Mouse (Mus musculus) embryonic facial prominence, embryonic 11.5 days (tissue): ENCODE results near the gene Zbp1. TPM values are rescaled to one million over a fixed set of nuclear protein-coding genes. Genes with fewer than 3 reads are reported as not detected.
A peak's percentile ranks its signal among the peaks of the same experiment; 100 is the strongest.

Experiments used
- ATAC-seq: fragments of 200-750 bp; cut with Nextera tagmentation; replicated peaks from 2 replicates; pipeline ENCODE4 v1.8.0; 2017; ENCODE audit warnings: low read depth; ENCODE audit not compliant: insufficient number of reproducible peaks, low FRiP score, low TSS enrichment
- DNase-seq: peaks from one replicate; pipeline ENCODE4 v3.0.0-alpha.2; 2015; ENCODE audit warnings: low spot score
- H3K27ac ChIP-seq: fragments of 300-500 bp; sonication (generic); replicated peaks from 2 replicates; pipeline ENCODE4 v1.5.1; 2014; ENCODE audit warnings: mild to moderate bottlenecking, low read depth, low read length, control low read depth
- H3K27me3 ChIP-seq: fragments of 300-500 bp; sonication (generic); 2 replicates; pipeline ENCODE4 v1.6.1; 2014; ENCODE audit warnings: mild to moderate bottlenecking, low read length, moderate library complexity, mixed read lengths; ENCODE audit not compliant: control insufficient read depth, insufficient read depth
- H3K36me3 ChIP-seq: fragments of 300-500 bp; sonication (generic); replicated peaks from 2 replicates; pipeline ENCODE4 v1.6.1; 2014; ENCODE audit warnings: low read depth, mild to moderate bottlenecking, low read length, moderate library complexity, mixed read lengths; ENCODE audit not compliant: control insufficient read depth, insufficient read depth
- H3K4me1 ChIP-seq: fragments of 300-500 bp; sonication (generic); 2 replicates; pipeline ENCODE4 v1.6.1; 2014; ENCODE audit warnings: low read length, mixed read lengths; ENCODE audit not compliant: control insufficient read depth, insufficient read depth
- H3K4me2 ChIP-seq: fragments of 300-500 bp; sonication (generic); 2 replicates; pipeline ENCODE4 v1.6.1; 2014; ENCODE audit warnings: low read depth, mild to moderate bottlenecking, control low read depth, low read length, moderate library complexity
- H3K4me3 ChIP-seq: fragments of 300-500 bp; sonication (generic); 2 replicates; pipeline ENCODE4 v1.5.1; 2014; ENCODE audit warnings: low read depth, low read length, control low read depth
- H3K9ac ChIP-seq: fragments of 300-500 bp; sonication (generic); replicated peaks from 2 replicates; pipeline ENCODE4 v1.6.1; 2014; ENCODE audit warnings: mild to moderate bottlenecking, control low read depth, low read length
- H3K9me3 ChIP-seq: fragments of 300-500 bp; sonication (generic); replicated peaks from 2 replicates; pipeline ENCODE4 v1.6.1; 2016; ENCODE audit warnings: mild to moderate bottlenecking, low read length, inconsistent platforms, mixed read lengths; ENCODE audit not compliant: control insufficient read depth
- WGBS: fragments of 180-500 bp; shearing (Covaris S2); extraction: QIAGEN DNeasy Blood & Tissue Kit; methylation state at CpG from one replicate; pipeline ENCODE4 v1.1.7; 2014; 5-methylcytosine and 5-hydroxymethylcytosine counted together
- polyA plus RNA-seq: library from polyadenylated mRNA; unstranded; fragments of >200 nt; fragmentation: Nextera tagmentation; extraction: Ambion mirVana; gene quantifications from 2 replicates; pipeline ENCODE4 v1.2.1, GENCODE M21; 2014

Gene Zbp1
- polyA plus RNA-seq, 1 experiment from 2014 or later: not detected

- no peaks in the 10 kb centered on the region for H3K9me3 ChIP-seq
- WGBS: 46% methylated on average over 10 of the region's 10 CpGs
- DNase-seq (peak; percentile 71), ATAC-seq (no peak)
- H3K4me2 ChIP-seq: no peak overlapping the region
- H3K4me3 ChIP-seq: no peak overlapping the region
- no peaks in the 10 kb centered on the region for H3K27me3 ChIP-seq
- H3K9ac ChIP-seq: no peak overlapping the region
- H3K36me3 ChIP-seq: no peaks in the 10 kb centered on the region
- no peak overlapping the region for H3K27ac ChIP-seq
- H3K4me1 ChIP-seq: no peaks in the 10 kb centered on the region
These were observed 682 bp upstream of the Zbp1 start for GRCm38 (mm10) chr2:173219256-173219954.

- H3K4me3 ChIP-seq: no peak overlapping the region
- ATAC-seq (no peak), DNase-seq (no peak)
- no peaks in the 10 kb centered on the region for H3K36me3 ChIP-seq
- no peak overlapping the region for H3K4me2 ChIP-seq
- H3K27ac ChIP-seq: no peak overlapping the region
- no peaks in the 10 kb centered on the region for H3K9me3 ChIP-seq
- WGBS: 97% methylated on average over 5 of the region's 5 CpGs
- H3K9ac ChIP-seq: no peak overlapping the region
- no peaks in the 10 kb centered on the region for H3K4me1 ChIP-seq
- no peaks in the 10 kb centered on the region for H3K27me3 ChIP-seq
These were observed 912 bp downstream of the Zbp1 start for GRCm38 (mm10) chr2:173217763-173218258.

GRCm38 (mm10) chr2:173217246-173217645 lies 1.5 kb downstream of the Zbp1 start:
- H3K4me1 ChIP-seq: no peaks in the 10 kb centered on the region
- DNase-seq: no peak
- H3K27ac ChIP-seq: no peak overlapping the region
- 77% methylated on average over 3 of the region's 3 CpGs for WGBS
- no peak for ATAC-seq
- H3K36me3 ChIP-seq: no peaks in the 10 kb centered on the region
- H3K27me3 ChIP-seq: no peaks in the 10 kb centered on the region
- H3K9me3 ChIP-seq: no peaks in the 10 kb centered on the region
- H3K9ac ChIP-seq: no peak overlapping the region
- no peak overlapping the region for H3K4me3 ChIP-seq
- no peak overlapping the region for H3K4me2 ChIP-seq

- Histone ChIP-seq H3K27ac (no peak overlapping the region), H3K4me3 (no peak overlapping the region), H3K9ac (no peak overlapping the region), H3K36me3 (no peaks in the 10 kb centered on the region), H3K9me3 (no peaks in the 10 kb centered on the region), H3K4me1 (no peaks in the 10 kb centered on the region), H3K4me2 (no peak overlapping the region), H3K27me3 (no peaks in the 10 kb centered on the region)
- DNase-seq: no peak
- WGBS: 85% methylated on average over 7 of the region's 7 CpGs
- no peak for ATAC-seq
These were observed 1.9 kb downstream of the Zbp1 start for GRCm38 (mm10) chr2:173216840-173217239.

GRCm38 (mm10) chr2:173212227-173212626 lies 6.5 kb downstream of the Zbp1 start:
- ATAC-seq (no peak), DNase-seq (no peak)
- no peak overlapping the region for H3K27ac ChIP-seq
- no peaks in the 10 kb centered on the region for H3K36me3 ChIP-seq
- H3K4me1 ChIP-seq: no peaks in the 10 kb centered on the region
- no peaks in the 10 kb centered on the region for H3K9me3 ChIP-seq
- H3K9ac ChIP-seq: no peak overlapping the region
- no peak overlapping the region for H3K4me2 ChIP-seq
- no peak overlapping the region for H3K4me3 ChIP-seq
- whole genome bisulfite sequencing: 66% methylated on average over 4 of the region's 4 CpGs
- no peaks in the 10 kb centered on the region for H3K27me3 ChIP-seq

- Histone ChIP-seq H3K9ac (no peak overlapping the region), H3K27ac (no peak overlapping the region), H3K36me3 (no peaks in the 10 kb centered on the region), H3K4me3 (no peak overlapping the region), H3K4me2 (no peak overlapping the region), H3K9me3 (no peaks in the 10 kb centered on the region), H3K4me1 (no peaks in the 10 kb centered on the region), H3K27me3 (no peaks in the 10 kb centered on the region)
- ATAC-seq: no peak
- WGBS: 91% methylated on average over 7 of the region's 7 CpGs
- DNase-seq: no peak
These were observed 9.5 kb downstream of the Zbp1 start for GRCm38 (mm10) chr2:173209091-173209815.

- DNase-seq: no peak
- no peaks in the 10 kb centered on the region for H3K36me3 ChIP-seq
- 93% methylated on average over 3 of the region's 3 CpGs for WGBS
- H3K4me2 ChIP-seq: no peak overlapping the region
- no peak overlapping the region for H3K4me3 ChIP-seq
- no peaks in the 10 kb centered on the region for H3K27me3 ChIP-seq
- ATAC-seq: no peak
- no peaks in the 10 kb centered on the region for H3K4me1 ChIP-seq
- H3K27ac ChIP-seq: no peak overlapping the region
- H3K9me3 ChIP-seq: no peaks in the 10 kb centered on the region
- no peak overlapping the region for H3K9ac ChIP-seq
These were observed 11.7 kb downstream of the Zbp1 start for GRCm38 (mm10) chr2:173207051-173207450.

- Histone ChIP-seq H3K36me3 (no peaks in the 10 kb centered on the region), H3K4me2 (no peak overlapping the region), H3K9me3 (no peaks in the 10 kb centered on the region), H3K27me3 (no peaks in the 10 kb centered on the region), H3K9ac (no peak overlapping the region), H3K4me1 (no peaks in the 10 kb centered on the region), H3K4me3 (no peak overlapping the region), H3K27ac (no peak overlapping the region)
- DNase-seq (no peak), ATAC-seq (no peak)
- WGBS: 94% methylated on average over 14 of the region's 14 CpGs
These were observed 13.1 kb downstream of the Zbp1 start for GRCm38 (mm10) chr2:173205563-173206099.
